Mouse (Mus musculus) liver, postnatal 0 days (tissue): ENCODE measurements around the gene Dab1.

ENCODE experiments used
- CTCF ChIP-seq: sonication (generic); IDR thresholded peaks from 2 replicates; pipeline ENCODE4 v1.5.1; 2016; ENCODE audit warnings: antibody characterized with exemption, low read depth
- EP300 ChIP-seq: IDR thresholded peaks from 2 replicates; pipeline ENCODE4 v1.6.1; 2016; ENCODE audit warnings: antibody characterized with exemption, low read depth, mild to moderate bottlenecking

DNA sequence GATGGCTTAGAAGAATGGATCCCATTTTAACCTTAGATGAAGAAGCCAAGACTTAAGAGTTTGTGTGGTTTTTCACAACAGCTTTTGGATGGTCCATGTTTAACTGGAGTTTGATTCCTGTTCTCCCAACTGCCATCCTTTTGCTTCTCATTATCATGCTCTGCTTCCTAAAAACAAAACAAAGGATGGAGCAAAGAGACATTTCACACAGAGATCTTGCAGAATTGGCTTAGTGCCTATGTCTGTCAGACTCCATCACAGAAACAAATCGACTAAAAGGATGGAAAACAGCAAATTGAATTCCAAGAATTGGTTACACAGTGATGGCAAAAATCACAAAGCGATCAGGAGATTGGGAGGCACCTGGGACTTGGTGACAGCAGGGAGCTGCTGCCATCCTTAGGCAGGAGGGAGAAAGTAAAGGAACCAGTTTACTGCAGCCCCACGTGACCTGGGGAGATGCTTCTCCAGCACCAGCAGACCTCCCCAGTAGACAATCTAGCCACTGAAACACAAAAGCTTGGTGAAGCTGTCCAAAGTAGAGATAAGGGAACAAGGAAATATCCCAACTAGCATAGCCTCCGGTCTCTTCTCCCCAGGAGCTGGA lies 132.2 kb downstream of the Dab1 start:
- TF ChIP-seq EP300 (no peak), CTCF (no peak)
